Mouse (Mus musculus) macrophage (primary cell): Measurements from ENCODE around the gene Cfap99. TPM values are rescaled to one million over a fixed set of nuclear protein-coding genes. Genes with fewer than 3 reads are reported as not detected.

ENCODE experiments used
- polyA plus RNA-seq: library from polyadenylated mRNA; stranded (reverse); fragments of 250-400 nt; gene quantifications from 3 replicates; pipeline ENCODE4 v1.2.4, GENCODE M21; 2018; ENCODE audit warnings: inconsistent platforms

The Cfap99 gene
- polyA plus RNA-seq, 1 experiment from 2014 or later, result not detected

Other genes with a start within 250 kb of the Cfap99 start
- 0.07 to 0.28 TPM in 2 of 3 replicates, not detected in the other for gene Poln, start 119.2 kb upstream of the Cfap99 start, polyA plus RNA-seq
- gene Haus3, start 119.1 kb upstream of the Cfap99 start, polyA plus RNA-seq, result 11.3 to 21.0 TPM (median 14.3 TPM) in 3 replicates
- gene Mxd4, start 100.9 kb upstream of the Cfap99 start, polyA plus RNA-seq, result 14.0 to 47.5 TPM (median 34.3 TPM) in 3 replicates
- gene Zfyve28, start 151 bp upstream of the Cfap99 start, polyA plus RNA-seq, result 3.7 to 7.8 TPM (median 6.6 TPM) in 3 replicates
- gene Rnf4, start 47.7 kb downstream of the Cfap99 start, polyA plus RNA-seq, result 52.5 to 83.1 TPM (median 60.3 TPM) in 3 replicates
- 18.5 to 47.9 TPM (median 18.6 TPM) in 3 replicates for gene Fam193a, start 81.3 kb downstream of the Cfap99 start, polyA plus RNA-seq
- 20.0 to 28.2 TPM (median 24.5 TPM) in 3 replicates for gene Tnip2, start 225.4 kb downstream of the Cfap99 start, polyA plus RNA-seq
- gene Sh3bp2, start 237.2 kb downstream of the Cfap99 start, polyA plus RNA-seq, result 112 to 135 TPM (median 116 TPM) in 3 replicates